Mouse (Mus musculus): ENCODE measurements around the gene Wasl.

The Wasl gene

DNA sequence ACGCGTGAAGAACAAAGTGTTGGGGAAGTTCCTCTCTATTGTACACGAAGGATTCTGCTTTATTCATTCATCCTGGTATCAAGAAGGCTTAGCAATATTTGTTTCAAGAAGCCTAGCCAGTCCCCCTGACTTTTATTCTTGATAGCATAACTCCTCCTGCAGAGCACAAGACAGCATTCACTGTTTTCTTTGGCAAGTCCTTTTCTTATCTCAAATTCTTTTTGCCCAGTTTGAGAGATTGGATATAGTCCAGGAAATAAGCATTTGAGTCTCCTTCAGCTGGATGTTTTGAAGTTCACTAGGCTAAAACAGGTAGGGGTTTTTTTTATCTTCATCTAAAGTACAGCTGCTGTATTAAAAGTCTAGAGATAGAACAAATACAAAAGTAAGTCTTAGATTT lies 3.0 kb upstream of the Wasl start:
- TF ChIP-seq NANOG (IDR thresholded peaks at IDR 0.05; ENCODE audit: borderline replicate concordance, low read length) (no peak), CTCF (conservative IDR thresholded peaks at IDR 0.05; ENCODE audit: low read length) (no peak), POU5F1 (IDR thresholded peaks at IDR 0.05; ENCODE audit: borderline replicate concordance, low read length) (no peak)
- Histone ChIP-seq H3K4me3 (replicated peaks; ENCODE audit: low read length) (no peak overlapping the region), H3K4me1 (replicated peaks; ENCODE audit: low read depth, low read length) (peaks cover 12% of the 10 kb centered on the region), H3K27me3 (ENCODE audit: insufficient read depth, low read length) (no peaks in the 10 kb centered on the region), H3K36me3 (ENCODE audit: insufficient read depth, low read length) (no peaks in the 10 kb centered on the region), H3K9me3 (ENCODE audit: low read length) (peaks cover 5% of the 10 kb centered on the region)

DNA sequence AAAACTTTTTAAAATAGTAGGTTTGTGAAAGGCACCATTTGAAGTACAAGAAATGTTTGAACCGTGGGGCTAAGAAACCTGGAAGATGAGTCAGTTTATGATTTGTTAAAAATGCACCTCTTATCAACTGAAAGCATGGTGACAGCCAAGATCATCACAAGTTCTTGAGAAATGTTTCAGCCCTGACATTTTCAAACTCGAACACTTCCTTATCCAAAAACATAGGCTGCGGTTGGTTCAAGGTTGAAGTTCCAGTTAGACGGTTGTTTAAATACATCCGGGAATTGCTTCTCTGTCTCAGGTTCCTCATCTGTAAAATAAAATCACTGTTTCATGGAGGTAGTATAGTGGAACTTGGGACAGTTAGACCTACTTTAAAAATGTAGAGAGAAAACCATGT lies 1.4 kb upstream of the Wasl start:
- Histone ChIP-seq H3K4me3 (replicated peaks; ENCODE audit: low read length) (no peak overlapping the region), H3K36me3 (ENCODE audit: insufficient read depth, low read length) (peaks cover 10% of the 10 kb centered on the region; the same call in 1 of the 2 replicates), H3K4me1 (replicated peaks; ENCODE audit: low read depth, low read length) (peaks cover 28% of the 10 kb centered on the region), H3K9me3 (ENCODE audit: low read length) (no peaks in the 10 kb centered on the region), H3K27me3 (ENCODE audit: insufficient read depth, low read length) (no peaks in the 10 kb centered on the region)
- no peak for TF ChIP-seq NANOG (IDR thresholded peaks at IDR 0.05; ENCODE audit: borderline replicate concordance, low read length)
- TF ChIP-seq POU5F1 (IDR thresholded peaks at IDR 0.05; ENCODE audit: borderline replicate concordance, low read length): no peak
- no peak for TF ChIP-seq CTCF (conservative IDR thresholded peaks at IDR 0.05; ENCODE audit: low read length)

DNA sequence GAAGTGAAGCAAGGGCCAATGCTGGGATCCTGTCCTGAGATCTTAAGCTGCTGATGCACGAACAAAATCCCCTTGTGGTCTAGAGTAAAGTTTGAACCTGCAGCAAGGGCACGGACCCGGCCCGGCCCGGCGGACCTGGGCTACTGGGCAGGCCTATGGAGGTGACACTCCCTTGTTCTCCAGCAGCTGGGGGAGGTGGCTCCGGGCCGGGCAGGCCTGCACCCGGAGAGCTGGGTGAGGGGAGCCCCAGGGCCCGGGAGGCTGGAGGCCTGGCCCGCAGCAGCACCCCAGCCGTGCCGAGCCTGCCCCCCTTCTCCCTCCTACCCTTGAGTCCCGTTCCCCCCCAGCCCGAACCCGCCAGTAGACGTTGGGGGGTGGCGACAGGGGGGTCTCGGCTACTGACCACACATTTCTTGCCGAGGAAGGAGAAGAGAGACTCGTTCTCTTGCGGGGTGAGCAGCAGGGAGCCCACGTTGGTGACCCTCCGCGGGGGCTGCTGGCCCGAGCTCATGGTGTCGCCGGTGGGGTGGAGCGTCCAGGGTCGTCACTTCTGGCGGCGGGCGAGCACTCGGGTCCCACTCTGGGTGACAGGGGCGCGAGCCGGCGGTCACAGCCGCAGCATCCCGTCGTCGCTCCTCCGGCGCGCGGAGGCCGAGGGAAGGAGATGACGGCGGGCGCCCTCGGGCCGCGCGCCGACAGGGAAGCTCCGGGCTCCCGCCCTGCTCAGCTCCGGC lies 509 bp downstream of the Wasl start:
- H3K4me1 ChIP-seq (replicated peaks; ENCODE audit: low read depth, low read length): peaks cover 40% of the 10 kb centered on the region
- no peak for TF ChIP-seq NANOG (IDR thresholded peaks at IDR 0.05; ENCODE audit: borderline replicate concordance, low read length)
- H3K27me3 ChIP-seq (ENCODE audit: insufficient read depth, low read length): no peaks in the 10 kb centered on the region
- H3K4me3 ChIP-seq (replicated peaks; ENCODE audit: low read length): peak overlapping the region; percentile 97
- H3K36me3 ChIP-seq (ENCODE audit: insufficient read depth, low read length): peaks cover 21% of the 10 kb centered on the region
- no peaks in the 10 kb centered on the region for H3K9me3 ChIP-seq (ENCODE audit: low read length)

DNA sequence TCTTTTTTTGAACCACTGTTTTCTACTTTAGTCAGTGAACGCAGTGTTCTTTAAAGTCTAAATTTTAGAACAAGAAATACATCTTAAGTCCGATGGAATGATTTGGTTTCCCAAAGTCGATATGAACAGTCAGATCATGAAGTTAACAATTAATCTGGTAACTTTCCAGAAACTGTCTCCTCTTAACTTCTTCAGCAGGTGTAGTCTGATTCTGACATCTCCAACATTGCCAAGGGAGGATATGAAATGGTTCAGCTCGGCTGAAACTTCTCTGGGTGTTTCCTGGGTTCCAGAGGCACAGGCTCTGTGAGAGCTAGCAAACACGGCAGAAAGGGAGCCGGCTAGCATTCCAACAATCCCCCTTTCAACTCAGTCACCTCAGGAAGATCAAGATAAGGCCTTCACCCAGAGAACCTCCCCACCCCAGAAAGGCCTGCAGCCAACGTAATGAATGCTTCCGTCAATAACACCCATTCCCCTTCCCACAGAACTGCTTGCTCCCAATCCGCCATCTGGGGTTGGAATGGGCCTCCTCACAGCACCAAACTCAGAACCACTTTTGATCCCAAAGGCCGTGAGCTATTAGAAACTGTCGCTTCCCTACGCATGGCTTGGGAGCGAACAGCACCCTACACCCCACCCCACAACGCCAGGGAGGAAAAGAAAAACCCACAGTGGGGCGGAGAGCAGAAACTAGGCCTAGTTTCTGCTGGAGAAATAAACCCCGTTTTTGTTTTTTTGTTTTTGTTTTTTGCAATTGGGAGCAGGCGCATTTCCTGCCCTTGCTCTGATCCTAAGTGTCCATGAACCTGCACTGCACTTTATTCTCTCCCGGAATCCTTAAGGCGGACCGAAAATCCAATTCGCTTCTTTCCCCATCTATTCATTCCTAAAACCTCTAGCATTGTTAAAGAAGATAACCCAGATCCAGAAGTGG lies 1.3 kb downstream of the Wasl start:
- Histone ChIP-seq H3K9me3 (ENCODE audit: low read length) (no peaks in the 10 kb centered on the region), H3K36me3 (ENCODE audit: insufficient read depth, low read length) (peaks cover 21% of the 10 kb centered on the region), H3K4me3 (replicated peaks; ENCODE audit: low read length) (peak overlapping the region; percentile 97), H3K27me3 (ENCODE audit: insufficient read depth, low read length) (no peaks in the 10 kb centered on the region), H3K4me1 (replicated peaks; ENCODE audit: low read depth, low read length) (peaks cover 42% of the 10 kb centered on the region)
- no peak for TF ChIP-seq POU5F1 (IDR thresholded peaks at IDR 0.05; ENCODE audit: borderline replicate concordance, low read length)
- no peak for TF ChIP-seq NANOG (IDR thresholded peaks at IDR 0.05; ENCODE audit: borderline replicate concordance, low read length)
- no peak for TF ChIP-seq CTCF (conservative IDR thresholded peaks at IDR 0.05; ENCODE audit: low read length)

DNA sequence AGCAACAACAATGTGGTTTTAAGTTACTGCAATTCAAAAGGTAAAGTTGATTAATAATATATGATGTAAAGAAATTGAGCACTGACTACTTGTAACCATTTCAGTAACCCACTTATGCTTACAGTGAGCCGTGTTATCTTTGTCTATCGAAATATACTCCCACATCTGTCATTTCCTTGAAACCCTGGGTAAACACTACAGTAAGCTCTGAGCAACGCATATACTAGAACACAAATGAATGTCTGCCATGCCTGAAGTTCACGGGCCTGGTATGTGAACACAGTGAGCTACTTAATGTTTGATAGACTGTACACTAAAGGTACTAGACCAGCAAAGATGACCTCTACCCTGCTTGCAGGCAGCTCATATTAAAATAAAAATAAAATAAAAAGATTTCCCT lies 2.3 kb downstream of the Wasl start:
- H3K4me1 ChIP-seq (replicated peaks; ENCODE audit: low read depth, low read length): peaks cover 52% of the 10 kb centered on the region
- TF ChIP-seq CTCF (conservative IDR thresholded peaks at IDR 0.05; ENCODE audit: low read length) (no peak), NANOG (IDR thresholded peaks at IDR 0.05; ENCODE audit: borderline replicate concordance, low read length) (no peak), POU5F1 (IDR thresholded peaks at IDR 0.05; ENCODE audit: borderline replicate concordance, low read length) (no peak)
- H3K9me3 ChIP-seq (ENCODE audit: low read length): no peaks in the 10 kb centered on the region
- H3K36me3 ChIP-seq (ENCODE audit: insufficient read depth, low read length): peaks cover 21% of the 10 kb centered on the region
- H3K27me3 ChIP-seq (ENCODE audit: insufficient read depth, low read length): no peaks in the 10 kb centered on the region
- no peak overlapping the region for H3K4me3 ChIP-seq (replicated peaks; ENCODE audit: low read length)

DNA sequence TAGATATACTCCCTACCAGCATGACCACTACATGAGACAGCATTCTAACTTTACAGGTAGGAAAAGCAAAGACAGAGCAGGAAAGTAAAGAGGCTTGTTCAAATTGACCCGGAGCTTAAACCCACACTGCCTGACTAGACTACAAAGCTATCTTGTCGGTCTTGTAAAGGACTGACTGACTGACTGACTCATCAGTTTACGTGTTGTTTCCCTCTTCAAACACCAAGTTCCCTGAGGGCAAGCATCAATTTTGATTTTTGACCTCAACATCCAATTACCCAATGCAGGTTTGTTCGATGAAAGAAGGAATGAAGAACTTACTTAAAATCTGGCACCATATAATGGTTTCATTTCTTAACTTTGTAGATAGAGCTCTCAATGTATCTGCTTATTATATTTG lies 2.9 kb downstream of the Wasl start:
- Histone ChIP-seq H3K4me1 (replicated peaks; ENCODE audit: low read depth, low read length) (peaks cover 58% of the 10 kb centered on the region), H3K27me3 (ENCODE audit: insufficient read depth, low read length) (no peaks in the 10 kb centered on the region), H3K4me3 (replicated peaks; ENCODE audit: low read length) (no peak overlapping the region), H3K36me3 (ENCODE audit: insufficient read depth, low read length) (peaks cover 21% of the 10 kb centered on the region), H3K9me3 (ENCODE audit: low read length) (no peaks in the 10 kb centered on the region)
- TF ChIP-seq NANOG (IDR thresholded peaks at IDR 0.05; ENCODE audit: borderline replicate concordance, low read length) (no peak), CTCF (conservative IDR thresholded peaks at IDR 0.05; ENCODE audit: low read length) (no peak), POU5F1 (IDR thresholded peaks at IDR 0.05; ENCODE audit: borderline replicate concordance, low read length) (no peak)

- Histone ChIP-seq H3K27me3 (ENCODE audit: insufficient read depth, low read length) (no peaks in the 10 kb centered on the region), H3K4me1 (replicated peaks; ENCODE audit: low read depth, low read length) (peaks cover 63% of the 10 kb centered on the region), H3K36me3 (ENCODE audit: insufficient read depth, low read length) (peaks cover 25% of the 10 kb centered on the region), H3K9me3 (ENCODE audit: low read length) (no peaks in the 10 kb centered on the region), H3K4me3 (replicated peaks; ENCODE audit: low read length) (no peak overlapping the region)
- TF ChIP-seq CTCF (conservative IDR thresholded peaks at IDR 0.05; ENCODE audit: low read length): no peak
- TF ChIP-seq NANOG (IDR thresholded peaks at IDR 0.05; ENCODE audit: borderline replicate concordance, low read length): no peak
- no peak for TF ChIP-seq POU5F1 (IDR thresholded peaks at IDR 0.05; ENCODE audit: borderline replicate concordance, low read length)
These were observed 7.0 kb downstream of the Wasl start for GRCm38 (mm10) chr6:24657647-24658387.

DNA sequence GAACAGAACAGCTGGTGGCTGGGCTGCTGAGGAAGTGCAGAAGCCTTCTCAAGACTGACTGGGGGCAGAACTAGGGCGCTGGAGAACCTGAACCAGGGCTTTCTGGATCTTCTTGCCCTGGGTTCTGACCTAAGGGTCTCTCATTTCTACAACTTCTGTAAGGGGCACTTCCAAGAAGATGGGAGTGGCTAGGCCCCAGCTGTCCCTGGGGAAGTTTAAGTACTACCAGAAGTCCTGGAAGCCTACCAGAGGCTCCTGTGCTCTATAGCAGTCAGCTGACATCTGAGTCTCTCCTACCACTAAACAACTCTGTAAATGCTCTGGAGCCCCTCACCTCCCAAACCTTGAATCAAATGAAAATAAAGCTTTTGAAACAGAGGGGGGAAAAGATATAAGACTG lies 8.7 kb downstream of the Wasl start:
- peaks cover 50% of the 10 kb centered on the region for H3K4me1 ChIP-seq (replicated peaks; ENCODE audit: low read depth, low read length)
- no peak for TF ChIP-seq NANOG (IDR thresholded peaks at IDR 0.05; ENCODE audit: borderline replicate concordance, low read length)
- no peak for TF ChIP-seq POU5F1 (IDR thresholded peaks at IDR 0.05; ENCODE audit: borderline replicate concordance, low read length)
- TF ChIP-seq CTCF (conservative IDR thresholded peaks at IDR 0.05; ENCODE audit: low read length): no peak
- no peaks in the 10 kb centered on the region for H3K9me3 ChIP-seq (ENCODE audit: low read length)
- no peak overlapping the region for H3K4me3 ChIP-seq (replicated peaks; ENCODE audit: low read length)
- no peaks in the 10 kb centered on the region for H3K27me3 ChIP-seq (ENCODE audit: insufficient read depth, low read length)
- H3K36me3 ChIP-seq (ENCODE audit: insufficient read depth, low read length): peaks cover 14% of the 10 kb centered on the region

Data from E14TG2a.4 (cell line).